Mouse (Mus musculus): ENCODE data around the gene Afap1l2.

- TF ChIP-seq POLR2A (IDR thresholded peaks at IDR 0.05; ENCODE audit: low read depth, low read length) = no peak
- no peak for TF ChIP-seq ETS1 (conservative IDR thresholded peaks at IDR 0.05; ENCODE audit: low read depth, low read length)
- TF ChIP-seq RAD21 (IDR thresholded peaks at IDR 0.05; ENCODE audit: low read depth, low read length) = no peak
- no peak for TF ChIP-seq CTCF (conservative IDR thresholded peaks at IDR 0.05 in 1 of 2, IDR thresholded peaks at IDR 0.05 in 1 of 2; ENCODE audit: low read depth in 2 of 2, low read length in 2 of 2)
- no peak for TF ChIP-seq ZC3H11A (IDR thresholded peaks at IDR 0.05; ENCODE audit: low read depth, low read length)
- TF ChIP-seq SIN3A (IDR thresholded peaks at IDR 0.05; ENCODE audit: low read length) = no peak
- no peak for TF ChIP-seq ZKSCAN1 (IDR thresholded peaks at IDR 0.05; ENCODE audit: borderline replicate concordance, low read depth, low read length)
- TF ChIP-seq SMC3 (IDR thresholded peaks at IDR 0.05; ENCODE audit: low read depth, low read length) = no peak
Measured at GRCm38 (mm10) chr19:56887879-56888278, 120.1 kb downstream of the Afap1l2 start.
